Mouse (Mus musculus) lung, adult 2 months (tissue): ENCODE data around the gene Clec1a.

Source experiments
- CTCF ChIP-seq: fragments of 200-500 bp; IDR thresholded peaks from 2 replicates; pipeline ENCODE4 v1.5.1; 2011; ENCODE audit warnings: mild to moderate bottlenecking, low read length, control low read depth; ENCODE audit not compliant: insufficient read depth
- POLR2A ChIP-seq: fragments of 200-500 bp; IDR thresholded peaks from 2 replicates; pipeline ENCODE4 v1.6.1; 2011; ENCODE audit warnings: low read depth, mild to moderate bottlenecking, control low read depth, low read length, borderline replicate concordance; ENCODE audit errors: extremely low read depth

DNA sequence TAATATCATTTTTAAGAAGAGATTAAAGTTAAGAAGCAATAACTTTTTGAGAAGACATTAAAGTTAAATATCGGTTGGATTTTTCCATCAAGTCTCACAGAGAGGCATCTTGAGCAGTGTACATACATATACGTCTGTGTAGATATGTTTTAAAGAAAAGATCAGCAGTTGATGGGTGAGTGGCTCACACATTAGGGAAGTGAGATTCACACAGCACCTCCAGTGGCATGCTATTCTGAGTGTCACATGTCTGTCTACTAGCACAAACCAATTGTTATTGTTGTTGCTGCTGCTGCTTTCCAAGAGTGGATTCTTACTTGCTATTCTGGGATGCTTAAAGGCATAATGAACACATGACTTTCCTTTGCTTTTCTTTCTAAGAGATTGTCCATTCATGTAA lies 49.4 kb downstream of the Clec1a start:
- no peak for TF ChIP-seq POLR2A
- no peak for TF ChIP-seq CTCF
